Mouse (Mus musculus) thymus, postnatal 36 days (tissue): ENCODE data around the gene Ifnz.
"Not testable (repeated sequence)": the region's sequence is repeated elsewhere in the genome, so short reads cannot be mapped to it uniquely, and the experiment has no call there.

Experiments
- DNase-seq, 2 experiments: peaks; one replicate each; pipeline ENCODE4 v3.0.0; 2022; ENCODE audit warnings: mixed read lengths in 2 of 2

Ifnz gene

GRCm38 (mm10) chr4:88781831-88782230, at the start of gene Ifnz:
Gene Ifnz (plus strand): TSS chr4:88782131.
- DNase-seq = not testable (repeated sequence)

- peak; percentile 63 to 75 for DNase-seq
Measured at GRCm38 (mm10) chr4:88738480-88738879, 43.5 kb upstream of the Ifnz start.

GRCm38 (mm10) chr4:88739036-88739435, 42.9 kb upstream of the Ifnz start:
- DNase-seq = no peak

- DNase-seq = no peak
Measured at GRCm38 (mm10) chr4:88741426-88741825, 40.5 kb upstream of the Ifnz start.

- DNase-seq = no peak
Measured at GRCm38 (mm10) chr4:88742771-88743371, 39.1 kb upstream of the Ifnz start.

- DNase-seq = no peak
Measured at GRCm38 (mm10) chr4:88744207-88744606, 37.7 kb upstream of the Ifnz start.

- DNase-seq = no peak
Measured at GRCm38 (mm10) chr4:88749926-88750325, 32.0 kb upstream of the Ifnz start.

- DNase-seq = peak; percentile 73 to 81
Measured at GRCm38 (mm10) chr4:88754818-88755340, 27.1 kb upstream of the Ifnz start, which contains the start of gene Gm13271. Gene Gm13271 (plus strand): TSS chr4:88754868.

- DNase-seq = not testable (repeated sequence)
Measured at GRCm38 (mm10) chr4:88756581-88757513, 25.1 kb upstream of the Ifnz start.

- peak; percentile 89 for DNase-seq
Measured at GRCm38 (mm10) chr4:88757628-88758031, 24.3 kb upstream of the Ifnz start.

GRCm38 (mm10) chr4:88758751-88759150, 23.2 kb upstream of the Ifnz start:
- not testable (repeated sequence) for DNase-seq

- peak in 1 of 2 experiments; percentile 43 for DNase-seq
Measured at GRCm38 (mm10) chr4:88759610-88760268, 22.2 kb upstream of the Ifnz start, which contains the start of gene Gm13283. Gene Gm13283 (plus strand): TSS chr4:88760119.

- DNase-seq = peak; percentile 53 to 54
Measured at GRCm38 (mm10) chr4:88760431-88760830, 21.5 kb upstream of the Ifnz start.

GRCm38 (mm10) chr4:88761776-88762175, 20.2 kb upstream of the Ifnz start:
- peak; percentile 88 for DNase-seq

GRCm38 (mm10) chr4:88762341-88762740, 19.6 kb upstream of the Ifnz start:
- DNase-seq = peak in 1 of 2 experiments; percentile 16

GRCm38 (mm10) chr4:88763384-88764018, 18.4 kb upstream of the Ifnz start:
- peak in 1 of 2 experiments; percentile 33 for DNase-seq

GRCm38 (mm10) chr4:88773534-88773933, 8.4 kb upstream of the Ifnz start, which contains the start of gene Gm13290:
Gene Gm13290 (plus strand): TSS chr4:88773834.
- DNase-seq = not testable (repeated sequence)

GRCm38 (mm10) chr4:88776622-88777021, 5.3 kb upstream of the Ifnz start, which contains the start of gene Gm13289:
Gene Gm13289 (plus strand): TSS chr4:88776922.
- DNase-seq = not testable (repeated sequence)

- DNase-seq = not testable (repeated sequence)
Measured at GRCm38 (mm10) chr4:88779550-88779949, 2.4 kb upstream of the Ifnz start, which contains the start of gene Gm13272. Gene Gm13272 (plus strand): TSS chr4:88779850.

GRCm38 (mm10) chr4:88780320-88780719, 1.6 kb upstream of the Ifnz start:
- DNase-seq = peak in 1 of 2 experiments; percentile 23

- DNase-seq = not testable (repeated sequence)
Measured at GRCm38 (mm10) chr4:88782335-88782734, 404 bp downstream of the Ifnz start.

- DNase-seq = not testable (repeated sequence)
Measured at GRCm38 (mm10) chr4:88785409-88785808, 3.5 kb downstream of the Ifnz start, which contains the start of gene Gm13276. Gene Gm13276 (plus strand): TSS chr4:88785709.
